Mouse (Mus musculus): ENCODE data around the gene Prpf6. TPM values are rescaled to one million over a fixed set of nuclear protein-coding genes. Genes with fewer than 3 reads are reported as not detected.

Gene Prpf6
- polyA plus RNA-seq, 1 experiment from 2014 or later: 33.6 TPM

DNA sequence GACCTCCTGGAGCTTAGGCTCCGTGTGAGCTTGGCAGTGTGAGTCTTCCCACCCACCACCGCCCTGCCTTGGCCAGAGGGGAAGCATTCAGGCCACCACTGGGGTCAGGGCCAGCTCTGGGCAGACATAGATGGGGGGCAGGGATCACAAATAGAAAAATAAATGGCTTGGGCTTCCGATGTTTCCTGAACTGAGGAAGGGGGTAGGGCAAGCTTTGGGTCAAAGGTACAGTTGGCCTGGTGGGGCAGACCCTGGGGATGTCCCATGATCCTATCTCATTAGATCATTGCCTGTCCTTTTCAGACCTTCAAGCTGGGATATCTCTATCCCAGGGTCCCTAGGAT lies 86.1 kb downstream of the Prpf6 start:
- H3K27ac ChIP-seq: no peak overlapping the region
- no peak overlapping the region for H3K4me2 ChIP-seq
- peaks cover 45% of the 10 kb centered on the region for H3K4me1 ChIP-seq (replicated peaks)
- DNase-seq: no peak
- no peak overlapping the region for H3K4me3 ChIP-seq (replicated peaks)
- 28% methylated on average over 3 of the region's 3 CpGs for WGBS (ENCODE audit: insufficient replicate concordance)
- H3K36me3 ChIP-seq: no peaks in the 10 kb centered on the region
- H3K27me3 ChIP-seq: peaks cover 32% of the 10 kb centered on the region
- no peak overlapping the region for H3K9ac ChIP-seq
- no peaks in the 10 kb centered on the region for H3K9me3 ChIP-seq (replicated peaks)
- ATAC-seq (ENCODE audit: low read depth): no peak

DNA sequence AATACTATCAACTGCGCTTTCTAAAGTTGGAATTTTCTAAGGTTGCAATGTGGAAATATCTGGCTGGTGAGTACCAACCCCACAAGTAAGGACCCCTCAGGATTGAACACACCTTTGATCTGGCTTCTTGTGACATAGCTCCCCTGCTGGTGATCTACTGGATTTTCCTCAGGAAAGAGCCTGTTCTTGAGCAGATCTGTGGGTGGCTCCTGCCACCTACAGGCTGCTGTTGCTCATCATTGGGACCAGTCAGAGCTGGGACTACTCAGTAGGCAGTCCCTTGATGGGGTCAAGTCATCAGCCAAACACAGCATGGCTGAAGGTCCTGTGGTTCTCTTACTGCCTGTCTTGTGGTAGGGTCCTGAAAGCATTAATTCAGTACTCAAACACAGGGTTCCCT lies 87.1 kb downstream of the Prpf6 start:
- H3K4me1 ChIP-seq (replicated peaks): peaks cover 45% of the 10 kb centered on the region
- H3K4me2 ChIP-seq: no peak overlapping the region
- DNase-seq: peak; percentile 61
- H3K27ac ChIP-seq: no peak overlapping the region
- ATAC-seq (ENCODE audit: low read depth): peak; percentile 67
- no peaks in the 10 kb centered on the region for H3K36me3 ChIP-seq
- H3K9ac ChIP-seq: no peak overlapping the region
- 44% methylated on average over 1 of the region's 1 CpGs for WGBS (ENCODE audit: insufficient replicate concordance)
- H3K27me3 ChIP-seq: peaks cover 22% of the 10 kb centered on the region
- H3K4me3 ChIP-seq (replicated peaks): no peak overlapping the region
- no peaks in the 10 kb centered on the region for H3K9me3 ChIP-seq (replicated peaks)

DNA sequence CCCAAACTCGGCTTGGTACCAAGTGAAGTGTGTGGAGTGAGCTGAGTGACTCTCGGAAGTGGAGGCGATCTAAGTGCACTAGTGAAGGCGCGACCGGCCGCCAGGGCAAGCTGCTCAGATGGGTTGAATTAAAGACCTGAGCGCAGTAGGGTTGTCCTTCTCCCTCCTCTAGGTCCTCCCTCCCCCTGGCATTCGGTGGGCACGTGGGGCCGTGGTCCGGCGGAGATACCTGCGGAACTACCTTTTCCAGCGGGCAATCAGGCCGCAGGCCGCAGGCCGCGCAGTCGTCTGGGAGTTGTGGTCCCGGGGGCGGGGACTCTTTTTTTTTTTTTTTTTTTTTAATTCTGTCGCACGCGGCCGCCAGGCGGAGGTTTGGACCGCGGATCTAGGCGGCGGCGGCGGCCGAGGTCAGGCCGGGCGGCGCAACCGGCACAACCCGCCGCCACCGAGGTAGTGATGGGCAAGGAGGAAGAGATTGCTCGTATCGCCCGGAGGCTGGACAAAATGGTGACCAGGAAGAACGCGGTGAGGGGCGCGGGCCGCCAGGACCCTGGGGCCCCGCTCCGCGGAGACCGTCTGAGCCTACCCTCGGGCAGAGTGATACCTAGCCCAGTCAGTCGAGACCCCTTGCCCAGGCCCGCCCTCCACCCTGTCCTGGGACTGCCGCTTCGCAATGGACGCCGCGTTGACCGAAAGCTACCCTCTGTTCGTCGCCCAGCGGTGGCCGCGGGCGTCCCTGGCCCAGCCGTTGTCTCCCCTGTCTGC lies 88.5 kb downstream of the Prpf6 start, which contains the start of gene Tcea2:
TSS of gene Tcea2 (plus strand) at position 360 of the 765 bp plus-strand sequence.
- H3K4me1 ChIP-seq (replicated peaks): peaks cover 45% of the 10 kb centered on the region
- H3K9ac ChIP-seq: peak within 1 kb of the TSS; percentile 75
- no peak within 1 kb of the TSS; the same call in 1 of the 2 replicates for H3K27ac ChIP-seq
- no peaks in the 10 kb centered on the region for H3K36me3 ChIP-seq
- H3K27me3 ChIP-seq: peaks cover 13% of the 10 kb centered on the region
- ATAC-seq (ENCODE audit: low read depth): peak; percentile 49
- peak within 1 kb of the TSS; percentile 64 for H3K4me3 ChIP-seq (replicated peaks)
- WGBS (ENCODE audit: insufficient replicate concordance): under 1% methylated on average over 69 of the region's 69 CpGs
- H3K9me3 ChIP-seq (replicated peaks): no peaks in the 10 kb centered on the region
- H3K4me2 ChIP-seq: peak within 1 kb of the TSS; percentile 87
- DNase-seq: peak; percentile 45

DNA sequence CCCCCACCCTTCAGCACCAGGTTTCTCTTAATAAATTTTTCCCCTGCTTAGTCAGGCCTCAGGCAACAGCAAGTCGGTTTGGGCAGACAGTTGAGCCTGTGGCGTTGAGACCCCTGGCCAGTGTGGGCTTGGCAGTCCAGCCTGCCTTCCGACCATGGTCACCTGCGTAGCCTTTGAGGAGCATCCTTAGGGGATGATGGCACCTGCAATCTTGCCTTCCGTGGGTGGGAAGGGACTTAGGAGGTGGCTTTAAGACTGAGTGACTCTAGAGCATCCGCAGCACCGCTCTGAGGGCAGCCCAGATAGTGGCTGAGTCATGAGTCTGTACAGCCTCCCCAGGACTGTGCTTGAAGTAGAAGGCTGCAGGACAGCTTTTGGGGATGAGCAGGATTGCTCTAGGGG lies 89.0 kb downstream of the Prpf6 start:
- Histone ChIP-seq H3K36me3 (no peaks in the 10 kb centered on the region), H3K27ac (no peak overlapping the region), H3K27me3 (peaks cover 13% of the 10 kb centered on the region), H3K4me2 (peak overlapping the region; percentile 87), H3K4me3 (replicated peaks) (peak overlapping the region; percentile 64), H3K9me3 (replicated peaks) (no peaks in the 10 kb centered on the region), H3K4me1 (replicated peaks) (peaks cover 39% of the 10 kb centered on the region), H3K9ac (peak overlapping the region; percentile 75)
- DNase-seq (no peak), ATAC-seq (ENCODE audit: low read depth) (peak; percentile 29)
- 10% methylated on average over 7 of the region's 7 CpGs for WGBS (ENCODE audit: insufficient replicate concordance)

DNA sequence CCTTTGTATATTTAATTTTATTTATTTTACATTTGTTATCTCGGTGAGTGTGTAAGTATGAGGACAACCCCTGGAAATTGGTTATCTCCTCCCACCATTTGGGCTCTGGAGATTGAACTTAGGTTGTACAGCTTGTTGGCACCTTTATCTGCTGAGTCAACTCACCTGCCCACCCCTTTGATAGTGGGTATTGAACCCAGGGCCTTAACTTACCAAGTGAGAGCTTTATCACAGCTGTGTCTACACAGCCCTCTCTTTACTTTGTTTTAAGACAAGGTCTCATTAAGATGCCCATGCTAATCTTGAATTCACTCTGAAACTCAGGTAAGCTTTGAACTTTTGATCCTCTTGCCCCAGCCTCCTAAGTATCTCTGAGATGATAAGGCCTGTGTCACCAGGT lies 90.3 kb downstream of the Prpf6 start:
- no peak for ATAC-seq (ENCODE audit: low read depth)
- DNase-seq: no peak
- Histone ChIP-seq H3K4me1 (replicated peaks) (peaks cover 34% of the 10 kb centered on the region), H3K4me2 (no peak overlapping the region), H3K9ac (no peak overlapping the region), H3K27ac (no peak overlapping the region), H3K27me3 (peaks cover 13% of the 10 kb centered on the region), H3K9me3 (replicated peaks) (no peaks in the 10 kb centered on the region), H3K4me3 (replicated peaks) (no peak overlapping the region), H3K36me3 (peaks cover 5% of the 10 kb centered on the region; the same call in 1 of the 2 replicates)
- WGBS (ENCODE audit: insufficient replicate concordance): 41% methylated on average over 1 of the region's 1 CpGs

DNA sequence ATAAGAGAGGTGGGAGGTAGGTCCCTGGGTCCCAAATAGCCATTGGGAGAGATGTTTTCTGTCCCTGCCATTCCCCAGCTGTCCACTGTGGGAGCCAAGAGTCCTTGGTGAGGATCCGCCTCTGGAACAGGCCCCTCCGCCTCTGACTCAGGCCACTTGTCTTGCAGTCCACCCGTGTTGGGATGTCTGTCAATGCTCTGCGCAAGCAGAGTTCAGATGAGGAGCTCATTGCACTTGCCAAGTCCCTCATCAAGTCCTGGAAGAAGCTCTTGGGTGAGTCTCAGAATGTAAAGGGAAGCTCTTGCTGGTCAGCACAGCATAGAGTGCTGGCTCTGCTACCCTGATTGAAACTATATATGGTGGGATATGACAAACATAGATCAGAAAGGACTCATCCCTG lies 91.7 kb downstream of the Prpf6 start:
- DNase-seq (no peak), ATAC-seq (ENCODE audit: low read depth) (no peak)
- Histone ChIP-seq H3K9ac (no peak overlapping the region), H3K4me1 (replicated peaks) (peaks cover 31% of the 10 kb centered on the region), H3K9me3 (replicated peaks) (no peaks in the 10 kb centered on the region), H3K4me3 (replicated peaks) (no peak overlapping the region), H3K27me3 (peaks cover 13% of the 10 kb centered on the region), H3K4me2 (no peak overlapping the region), H3K36me3 (peaks cover 6% of the 10 kb centered on the region; the same call in 1 of the 2 replicates), H3K27ac (no peak overlapping the region)
- 64% methylated on average over 4 of the region's 4 CpGs for WGBS (ENCODE audit: insufficient replicate concordance)

DNA sequence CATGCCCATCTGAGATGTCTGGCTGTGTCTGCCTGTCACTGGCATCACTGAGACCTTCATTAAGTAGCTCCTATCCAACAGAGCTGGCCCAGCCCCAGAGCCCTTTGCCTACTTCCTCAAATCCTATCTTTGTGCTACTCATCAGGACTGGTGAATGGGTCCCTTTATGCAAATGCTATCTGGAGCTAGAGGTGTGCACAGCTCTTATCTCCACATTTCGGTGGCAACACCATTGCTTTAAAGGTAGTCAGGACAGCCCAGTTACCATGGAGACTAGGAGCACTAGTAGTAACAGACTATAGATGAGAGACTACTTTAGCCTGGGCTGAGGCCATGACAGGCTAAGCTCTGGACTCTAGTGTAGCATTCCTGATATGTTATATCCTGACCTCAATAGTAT lies 93.0 kb downstream of the Prpf6 start:
- no peak overlapping the region for H3K9ac ChIP-seq
- DNase-seq (no peak), ATAC-seq (ENCODE audit: low read depth) (no peak)
- peaks cover 23% of the 10 kb centered on the region for H3K4me1 ChIP-seq (replicated peaks)
- no peak overlapping the region for H3K27ac ChIP-seq
- peaks cover 14% of the 10 kb centered on the region for H3K36me3 ChIP-seq
- H3K27me3 ChIP-seq: peaks cover 13% of the 10 kb centered on the region
- no peaks in the 10 kb centered on the region for H3K9me3 ChIP-seq (replicated peaks)
- H3K4me3 ChIP-seq (replicated peaks): no peak overlapping the region
- 20% methylated on average over 1 of the region's 1 CpGs for WGBS (ENCODE audit: insufficient replicate concordance)
- H3K4me2 ChIP-seq: no peak overlapping the region

DNA sequence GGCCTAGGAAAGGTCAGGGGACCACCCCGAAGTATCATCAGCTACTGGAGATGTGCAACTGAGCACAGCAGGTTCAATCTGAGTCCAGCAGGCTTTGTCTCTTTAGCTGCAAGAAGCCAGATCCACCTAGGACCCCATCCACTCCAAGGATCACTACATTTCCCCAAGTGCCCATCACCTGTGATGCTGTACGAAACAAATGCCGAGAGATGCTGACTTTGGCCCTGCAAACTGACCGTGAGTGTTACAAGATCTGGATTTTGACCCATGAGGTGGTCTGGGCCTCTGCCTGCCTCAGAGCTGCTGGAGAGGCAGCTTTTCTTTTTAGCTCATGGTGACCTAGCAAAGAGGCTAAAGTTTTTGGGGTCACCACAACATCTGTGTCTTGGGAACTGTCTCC lies 94.0 kb downstream of the Prpf6 start:
- H3K27ac ChIP-seq: no peak overlapping the region
- ATAC-seq (ENCODE audit: low read depth) (no peak), DNase-seq (no peak)
- H3K9me3 ChIP-seq (replicated peaks): no peaks in the 10 kb centered on the region
- peaks cover 17% of the 10 kb centered on the region for H3K4me1 ChIP-seq (replicated peaks)
- peaks cover 7% of the 10 kb centered on the region; the same call in 1 of the 2 replicates for H3K27me3 ChIP-seq
- H3K9ac ChIP-seq: no peak overlapping the region
- no peak overlapping the region for H3K4me2 ChIP-seq
- no peak overlapping the region for H3K4me3 ChIP-seq (replicated peaks)
- WGBS (ENCODE audit: insufficient replicate concordance): 72% methylated on average over 4 of the region's 4 CpGs
- H3K36me3 ChIP-seq: peaks cover 14% of the 10 kb centered on the region

DNA sequence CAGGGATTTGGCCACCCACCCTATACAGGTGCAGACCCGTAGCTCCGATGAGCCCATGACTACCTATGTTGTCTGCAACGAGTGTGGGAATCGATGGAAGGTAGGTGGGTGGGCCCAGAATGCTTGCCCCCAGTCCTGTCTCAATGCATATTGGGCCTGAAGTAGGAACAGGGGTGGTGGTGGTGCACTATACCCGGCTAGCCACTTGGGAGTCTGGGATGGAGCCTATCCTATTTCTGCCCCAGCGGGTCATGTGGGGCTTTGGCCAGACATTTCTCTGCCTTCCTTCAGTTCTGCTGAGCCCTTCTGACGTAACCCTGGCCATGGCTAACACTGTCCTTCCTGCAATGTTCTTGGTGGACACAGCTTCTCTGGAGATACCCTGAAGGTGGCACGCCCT lies 95.9 kb downstream of the Prpf6 start:
- WGBS (ENCODE audit: insufficient replicate concordance): 70% methylated on average over 8 of the region's 8 CpGs
- DNase-seq (no peak), ATAC-seq (ENCODE audit: low read depth) (no peak)
- Histone ChIP-seq H3K27me3 (peaks cover 1% of the 10 kb centered on the region; the same call in 1 of the 2 replicates), H3K4me1 (replicated peaks) (peaks cover 18% of the 10 kb centered on the region), H3K9me3 (replicated peaks) (no peaks in the 10 kb centered on the region), H3K9ac (no peak overlapping the region), H3K27ac (no peak overlapping the region), H3K4me2 (no peak overlapping the region), H3K4me3 (replicated peaks) (no peak overlapping the region), H3K36me3 (peaks cover 14% of the 10 kb centered on the region)

DNA sequence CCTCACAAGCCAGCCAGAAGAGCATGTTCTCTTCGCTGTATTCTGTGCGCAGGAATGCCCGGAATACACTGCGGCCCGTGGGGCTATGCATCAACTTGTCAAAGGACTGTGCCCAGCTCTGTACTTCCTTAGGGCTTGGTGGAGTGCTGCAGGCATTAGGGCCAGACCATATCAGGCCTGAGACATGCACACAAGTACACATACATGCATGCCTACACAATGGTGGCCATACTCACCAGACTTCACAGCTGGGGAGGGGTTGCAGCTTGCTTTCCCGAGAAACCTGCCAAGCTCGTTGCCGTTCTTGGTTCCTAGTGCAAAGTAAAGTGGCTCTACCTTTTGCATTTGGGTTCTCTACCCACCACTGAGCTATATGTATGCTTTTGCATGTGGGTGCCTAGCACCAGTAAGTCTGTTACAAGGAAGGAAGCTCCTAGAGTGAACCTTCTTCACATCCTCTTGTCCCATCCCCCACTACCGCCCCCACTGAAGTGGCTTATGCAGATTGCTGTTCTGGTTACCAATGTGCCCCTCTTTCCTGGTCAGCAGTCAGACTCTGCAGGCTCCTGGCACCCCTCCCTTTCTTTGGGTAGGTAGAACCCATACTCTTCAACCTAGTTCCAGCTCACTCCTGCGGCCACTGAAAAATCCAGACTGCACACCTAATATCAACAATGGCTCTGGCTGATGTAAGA lies 97.9 kb downstream of the Prpf6 start:
- DNase-seq: no peak
- ATAC-seq (ENCODE audit: low read depth): no peak
- 74% methylated on average over 10 of the region's 10 CpGs for WGBS (ENCODE audit: insufficient replicate concordance)

DNA sequence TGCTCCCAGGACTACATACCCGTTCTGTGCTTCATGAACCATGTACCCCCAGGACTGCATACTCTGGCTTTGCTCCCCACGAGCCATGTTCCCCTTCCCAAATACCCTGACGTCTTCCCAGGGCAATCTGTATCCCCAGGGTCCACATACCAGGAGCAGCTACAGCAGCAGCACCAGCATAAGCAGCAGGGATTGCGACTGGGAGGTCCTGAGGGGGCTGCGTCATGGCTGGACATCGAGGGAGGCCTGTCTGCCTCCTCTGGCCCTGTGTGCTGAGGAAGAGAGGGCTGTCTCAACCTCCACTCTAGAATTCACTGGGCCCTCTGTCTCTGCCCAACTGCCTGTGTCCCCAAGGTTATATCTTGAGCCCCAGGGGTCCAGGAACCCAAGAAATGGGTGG lies 99.4 kb downstream of the Prpf6 start:
- peak overlapping the region; percentile 78 for H3K4me2 ChIP-seq
- no peak for ATAC-seq (ENCODE audit: low read depth)
- H3K36me3 ChIP-seq: peaks cover 14% of the 10 kb centered on the region
- peaks cover 30% of the 10 kb centered on the region for H3K27me3 ChIP-seq
- no peak overlapping the region for H3K27ac ChIP-seq
- 60% methylated on average over 6 of the region's 6 CpGs for WGBS (ENCODE audit: insufficient replicate concordance)
- 0 out of 2 replicates have a peak overlapping the region, but pooled peaks have one; percentile 13 for H3K9ac ChIP-seq
- peak overlapping the region; percentile 28 for H3K4me3 ChIP-seq (replicated peaks)
- no peaks in the 10 kb centered on the region for H3K9me3 ChIP-seq (replicated peaks)
- no peak for DNase-seq
- peaks cover 30% of the 10 kb centered on the region for H3K4me1 ChIP-seq (replicated peaks)

More for the DNA sequence above, 97.9 kb downstream of the Prpf6 start:
- Histone ChIP-seq H3K4me2 (no peak overlapping the region), H3K9me3 (replicated peaks) (no peaks in the 10 kb centered on the region), H3K36me3 (peaks cover 14% of the 10 kb centered on the region), H3K27ac (no peak overlapping the region), H3K4me3 (replicated peaks) (no peak overlapping the region), H3K27me3 (peaks cover 17% of the 10 kb centered on the region), H3K9ac (no peak overlapping the region), H3K4me1 (replicated peaks) (peaks cover 30% of the 10 kb centered on the region)
